Mouse (Mus musculus): Measurements from ENCODE around the gene Mcm10.

- TF ChIP-seq CTCF (IDR thresholded peaks at IDR 0.05; ENCODE audit: borderline replicate concordance, insufficient read depth, low read depth, low read length) (no peak), POLR2A (IDR thresholded peaks at IDR 0.05; ENCODE audit: borderline replicate concordance, insufficient read depth, low read length) (no peak)
These were observed 18.6 kb upstream of the Mcm10 start for GRCm38 (mm10) chr2:5031215-5031614.
